Mouse (Mus musculus) left cerebral cortex, adult 2 months (tissue): ENCODE results near the gene Akr1c18. TPM values are rescaled to one million over a fixed set of nuclear protein-coding genes. Genes with fewer than 3 reads are reported as not detected.
"Not testable (repeated sequence)": the region's sequence is repeated elsewhere in the genome, so short reads cannot be mapped to it uniquely, and the experiment has no call there.

Source experiments
- DNase-seq, 2 experiments: peaks; one replicate each; pipeline ENCODE4 v3.0.0; 2021 to 2022; ENCODE audit warnings: low spot score in 2 of 2, mixed read lengths in 1 of 2; ENCODE audit errors: extremely low spot score in 1 of 2
- H3K27ac ChIP-seq: fragments of 200-600 bp; 2 replicates; pipeline ENCODE4 v1.8.1; 2022
- H3K4me3 ChIP-seq: fragments of 200-600 bp; 2 replicates; pipeline ENCODE4 v1.8.1; 2022
- CTCF ChIP-seq: fragments of 200-600 bp; IDR thresholded peaks from 2 replicates; pipeline ENCODE4 v1.8.1; 2022; ENCODE audit warnings: antibody characterized with exemption, mild to moderate bottlenecking, moderate library complexity
- intact Hi-C: fragments of 180-260 bp; cut with DNase I; formaldehyde crosslinking; loops from one replicate; pipeline ENCODE4 v1.15.1; 2025
- total RNA-seq, 2 experiments: library from RNA; stranded (reverse); gene quantifications; 2 replicates each; pipeline ENCODE4 v1.2.3; 2021

Akr1c18 gene
- total RNA-seq, 2 experiments from 2014 or later, result 1.1 to 1.6 TPM

- no peak overlapping the region for H3K27ac ChIP-seq
- TF ChIP-seq CTCF, result no peak
- no peak for DNase-seq
- no peak overlapping the region for H3K4me3 ChIP-seq
- intact Hi-C loops, result no loop called here
Observed at GRCm38 (mm10) chr13:4144261-4144660, 6.2 kb downstream of the Akr1c18 start.

GRCm38 (mm10) chr13:4133070-4133469, 17.4 kb downstream of the Akr1c18 start:
- Histone ChIP-seq H3K27ac (no peak overlapping the region), H3K4me3 (no peak overlapping the region)
- peak; percentile 59 for TF ChIP-seq CTCF
- intact Hi-C loops, result loop anchor here (1.0 to 5.0 kb wide), 3 partner anchors 54 to 479 kb away; no protein-coding TSS in a partner anchor
- peak; percentile 15 to 18 for DNase-seq

- Histone ChIP-seq H3K27ac (no peak overlapping the region), H3K4me3 (no peak overlapping the region)
- DNase-seq, result no peak
- intact Hi-C loops, result loop anchor here (5.0 kb wide), 2 partner anchors 56 to 481 kb away; no protein-coding TSS in a partner anchor
- TF ChIP-seq CTCF, result no peak
Observed at GRCm38 (mm10) chr13:4131721-4132120, 18.7 kb downstream of the Akr1c18 start.

DNA sequence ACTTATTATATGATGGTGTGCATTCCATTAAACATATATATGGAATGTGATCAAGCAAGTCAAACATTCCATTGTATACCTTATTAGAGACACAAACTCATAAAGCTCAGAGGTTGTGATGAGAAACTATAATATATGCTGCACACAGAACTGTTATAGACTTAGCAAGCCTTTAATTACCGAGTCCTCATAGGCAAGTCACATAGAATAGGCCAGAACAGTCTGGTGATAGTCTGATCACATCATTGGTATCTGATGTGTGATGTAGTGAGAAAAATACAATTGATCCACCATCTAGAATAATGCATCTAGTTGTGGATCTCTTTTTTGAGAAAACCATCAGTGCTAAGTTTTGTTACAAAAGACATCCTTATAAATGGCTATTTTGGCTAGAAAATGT, 19.1 kb downstream of the Akr1c18 start:
- no peak for TF ChIP-seq CTCF
- Histone ChIP-seq H3K4me3 (no peak overlapping the region), H3K27ac (no peak overlapping the region)
- no peak for DNase-seq
- intact Hi-C loops, result loop anchor here (5.0 kb wide), 2 partner anchors 56 to 481 kb away; no protein-coding TSS in a partner anchor

GRCm38 (mm10) chr13:4129100-4129499, 21.4 kb downstream of the Akr1c18 start:
- Histone ChIP-seq H3K4me3 (no peak overlapping the region), H3K27ac (no peak overlapping the region)
- intact Hi-C loops, result no loop called here
- DNase-seq, result peak in 1 of 2 experiments; percentile 13
- peak; percentile 75 for TF ChIP-seq CTCF

DNA sequence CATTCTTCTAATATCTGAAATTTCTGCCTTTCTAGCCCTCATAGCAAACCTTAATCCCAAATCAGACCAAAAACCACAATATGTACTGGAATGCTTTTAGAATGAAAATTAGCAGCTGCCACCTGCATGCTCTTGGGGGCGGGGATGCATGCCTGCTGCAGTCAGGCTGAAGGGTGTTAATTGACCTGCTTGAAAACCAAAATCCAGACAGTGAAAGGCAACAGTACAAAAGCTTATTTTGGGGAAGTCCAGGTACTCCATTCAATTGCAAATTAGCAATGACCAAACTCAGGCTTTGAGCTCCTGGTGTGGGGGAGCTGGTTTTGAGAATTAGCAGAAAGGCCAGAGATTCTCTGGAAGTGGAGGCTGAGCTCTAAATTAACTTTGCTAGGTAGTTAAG, 24.6 kb downstream of the Akr1c18 start:
- H3K4me3 ChIP-seq, intact Hi-C loops, DNase-seq, H3K27ac ChIP-seq: not testable (repeated sequence)

DNA sequence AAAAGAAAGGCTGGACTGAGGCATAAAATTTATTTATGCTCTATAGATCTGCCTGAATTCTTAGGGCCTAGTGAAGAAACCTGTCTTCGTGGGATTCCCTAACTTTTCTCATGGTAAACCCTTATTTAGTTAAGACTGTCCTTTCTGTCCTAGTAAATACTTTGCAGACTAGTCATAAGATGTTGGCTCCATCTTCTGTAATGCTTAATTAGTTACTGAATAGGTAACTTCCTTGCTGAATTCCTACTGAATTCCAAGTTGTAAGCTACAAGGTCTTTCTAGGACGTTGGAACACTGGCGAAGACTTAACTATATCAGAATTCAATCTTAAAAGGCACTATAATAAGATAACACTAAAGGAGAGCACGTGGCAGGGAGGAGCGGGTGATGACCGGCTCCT, 26.0 kb downstream of the Akr1c18 start:
- DNase-seq, intact Hi-C loops, H3K27ac ChIP-seq, H3K4me3 ChIP-seq: not testable (repeated sequence)

- no peak for DNase-seq
- intact Hi-C loops, result no loop called here
- H3K4me3 ChIP-seq, result no peak overlapping the region
- H3K27ac ChIP-seq, result no peak overlapping the region
- no peak for TF ChIP-seq CTCF
Observed at GRCm38 (mm10) chr13:4123146-4123545, 27.3 kb downstream of the Akr1c18 start.

DNA sequence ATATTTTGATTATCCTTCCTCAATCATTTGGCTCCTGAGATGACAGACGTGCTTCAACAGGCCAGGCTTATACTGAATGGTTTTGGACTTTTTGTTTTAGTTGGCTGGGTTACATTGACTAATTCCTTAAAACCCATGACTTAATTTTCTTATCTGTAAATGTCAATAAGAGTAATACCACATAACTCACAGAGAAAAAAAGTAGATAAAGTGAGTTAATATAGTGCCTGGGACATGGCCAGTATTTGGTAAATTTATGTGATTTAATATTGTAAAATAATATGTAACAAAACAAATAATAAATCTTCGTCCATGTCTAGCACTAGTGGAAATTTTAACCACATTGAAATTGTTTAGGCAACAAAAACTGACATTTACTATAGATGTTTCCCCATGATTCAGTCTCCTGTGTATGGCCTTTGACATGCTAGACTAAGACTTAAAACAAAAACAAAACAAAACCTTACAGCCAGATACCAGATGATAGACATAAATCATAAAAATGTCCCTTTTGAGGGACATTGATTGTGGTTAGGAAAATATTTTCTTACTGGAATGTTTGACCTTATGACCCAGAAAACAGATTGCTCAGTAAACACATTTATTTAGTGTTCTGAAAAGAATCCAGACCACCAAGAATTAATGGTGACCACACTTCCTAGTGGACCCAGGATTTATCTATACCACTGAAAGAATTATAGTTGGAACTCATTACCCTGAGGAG, 31.1 kb downstream of the Akr1c18 start:
- no peak overlapping the region for H3K27ac ChIP-seq
- intact Hi-C loops, result no loop called here
- no peak for TF ChIP-seq CTCF
- H3K4me3 ChIP-seq, result no peak overlapping the region
- no peak for DNase-seq

GRCm38 (mm10) chr13:4110281-4111188, 39.9 kb downstream of the Akr1c18 start:
- intact Hi-C loops, result loop anchor here (5.0 kb wide), 2 partner anchors 172 to 502 kb away; no protein-coding TSS in a partner anchor
- H3K4me3 ChIP-seq, result no peak overlapping the region
- H3K27ac ChIP-seq, result no peak overlapping the region
- DNase-seq, result peak; percentile 54
- TF ChIP-seq CTCF, result peak; percentile 84

GRCm38 (mm10) chr13:4102721-4103120, 47.7 kb downstream of the Akr1c18 start:
- H3K4me3 ChIP-seq, result no peak overlapping the region
- TF ChIP-seq CTCF, result no peak
- no peak overlapping the region for H3K27ac ChIP-seq
- no peak for DNase-seq
- intact Hi-C loops, result no loop called here

DNA sequence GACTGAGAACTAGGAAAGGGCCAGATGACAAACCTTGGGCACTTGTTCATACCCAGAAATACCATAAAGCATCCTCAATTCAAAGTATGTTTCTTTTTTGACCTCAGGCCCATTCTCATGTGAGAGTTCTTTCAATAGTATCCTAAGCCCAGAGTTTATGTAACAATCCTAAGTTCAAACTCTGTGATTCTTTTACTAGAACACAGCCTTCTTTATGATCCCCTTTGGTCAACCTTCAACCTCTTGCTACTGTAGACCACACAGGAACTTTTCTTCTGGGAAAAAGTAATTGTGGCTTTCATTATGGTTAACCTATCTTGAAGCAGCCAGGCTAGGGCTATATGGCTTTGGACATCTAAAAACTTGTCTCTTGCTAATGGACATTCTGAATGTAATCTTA, 48.8 kb downstream of the Akr1c18 start:
- no peak for DNase-seq
- H3K27ac ChIP-seq, result no peak overlapping the region
- intact Hi-C loops, result no loop called here
- TF ChIP-seq CTCF, result no peak
- H3K4me3 ChIP-seq, result no peak overlapping the region

Other genes starting within 250 kb of the Akr1c18 start
- gene Net1, start 232.4 kb downstream of the Akr1c18 start, total RNA-seq, result 10 to 100 TPM; 54.9 to 73.7 TPM
- gene Tubal3, start 232.4 kb downstream of the Akr1c18 start, total RNA-seq, result not detected
- under 1 TPM in 1 of 2 experiments, not detected in 1; 0.84 TPM for gene Ucn3, start 205.3 kb downstream of the Akr1c18 start, total RNA-seq
- gene Akr1c14, start 101.6 kb downstream of the Akr1c18 start, total RNA-seq, result 1 to 10 TPM; 1.3 TPM
- under 1 TPM in 1 of 2 experiments, not detected in 1; 0.36 TPM for gene Akr1c13, start 40.5 kb upstream of the Akr1c18 start, total RNA-seq
- gene Akr1c19, start 78.0 kb upstream of the Akr1c18 start, total RNA-seq, result not detected
- not detected for gene Akr1c12, start 128.8 kb upstream of the Akr1c18 start, total RNA-seq